Mouse (Mus musculus): ENCODE results near the gene Mrgprd. TPM values are rescaled to one million over a fixed set of nuclear protein-coding genes. Genes with fewer than 3 reads are reported as not detected.

Mrgprd gene
- polyA plus RNA-seq (2012; rRNA removed; ENCODE audit: low replicate concordance), result not detected in 2 replicates

GRCm38 (mm10) chr7:145314785-145315411, at the start of gene Mrgprd:
Gene Mrgprd (plus strand): TSS chr7:145314835.

GRCm38 (mm10) chr7:145283487-145284187, 31.0 kb upstream of the Mrgprd start, which contains the start of gene Tpcn2:
Gene Tpcn2 (minus strand): TSS chr7:145284011.

GRCm38 (mm10) chr7:145300321-145301007, 14.2 kb upstream of the Mrgprd start, which contains the start of gene Mrgprf:
Gene Mrgprf (plus strand): TSS chr7:145300828.

Other genes with a start within 250 kb of the Mrgprd start
- gene 1810010D01Rik, start 106.7 kb upstream of the Mrgprd start, polyA plus RNA-seq (2012; rRNA removed; ENCODE audit: low replicate concordance), result 19.0 and 25.2 TPM in 2 replicates
- 24.0 and 31.9 TPM in 2 replicates for gene Tpcn2, start 30.8 kb upstream of the Mrgprd start, polyA plus RNA-seq (2012; rRNA removed; ENCODE audit: low replicate concordance)
- 35.1 and 37.0 TPM in 2 replicates for gene Mrgprf, start 14.0 kb upstream of the Mrgprd start, polyA plus RNA-seq (2012; rRNA removed; ENCODE audit: low replicate concordance)